Mouse (Mus musculus) cerebellum, adult 2 months (tissue): ENCODE results near the gene Rwdd3. TPM values are rescaled to one million over a fixed set of nuclear protein-coding genes. Genes with fewer than 3 reads are reported as not detected.

Experiments used
- DNase-seq, 2 experiments: peaks; one replicate each; pipeline ENCODE4 v3.0.0; 2021
- H3K27ac ChIP-seq: fragments of 200-500 bp; 2 replicates; pipeline ENCODE4 v1.5.1; 2012; ENCODE audit warnings: low read length, control low read depth, inconsistent platforms; ENCODE audit not compliant: insufficient read depth
- H3K27me3 ChIP-seq: fragments of 200-500 bp; 2 replicates; pipeline ENCODE4 v1.6.1; 2012; ENCODE audit warnings: inconsistent platforms, mild to moderate bottlenecking, low read length, moderate library complexity; ENCODE audit not compliant: control insufficient read depth, insufficient read depth
- H3K4me1 ChIP-seq: fragments of 200-500 bp; 2 replicates; pipeline ENCODE4 v1.6.1; 2011; ENCODE audit warnings: low read length; ENCODE audit not compliant: control insufficient read depth, insufficient read depth
- H3K4me3 ChIP-seq: fragments of 200-500 bp; replicated peaks from 2 replicates; pipeline ENCODE3; 2011; ENCODE audit warnings: mild to moderate bottlenecking, low read depth, low read length, control low read depth; ENCODE audit not compliant: insufficient read depth
- CTCF ChIP-seq: fragments of 200-500 bp; IDR thresholded peaks from 2 replicates; pipeline ENCODE4 v1.5.1; 2011; ENCODE audit warnings: low read depth, mild to moderate bottlenecking, control low read depth, low read length, moderate library complexity, borderline replicate concordance; ENCODE audit not compliant: insufficient read depth
- POLR2A ChIP-seq: fragments of 200-500 bp; IDR thresholded peaks from 2 replicates; pipeline ENCODE4 v1.6.1; 2011; ENCODE audit warnings: low read length, control low read depth, borderline replicate concordance; ENCODE audit not compliant: insufficient read depth
- WGBS: fragments of 180-500 bp; shearing (Covaris S2); methylation state at CpG from one replicate; pipeline ENCODE4 v1.1.7; 2018; 5-methylcytosine and 5-hydroxymethylcytosine counted together
- polyA plus RNA-seq: library from polyadenylated mRNA; depleted of rRNA; stranded (reverse); fragments of >200 nt; gene quantifications from 2 replicates; pipeline ENCODE4 v1.2.3, GENCODE M21; 2012

Rwdd3 gene
- polyA plus RNA-seq, 1 experiment: 5.2 TPM

DNA sequence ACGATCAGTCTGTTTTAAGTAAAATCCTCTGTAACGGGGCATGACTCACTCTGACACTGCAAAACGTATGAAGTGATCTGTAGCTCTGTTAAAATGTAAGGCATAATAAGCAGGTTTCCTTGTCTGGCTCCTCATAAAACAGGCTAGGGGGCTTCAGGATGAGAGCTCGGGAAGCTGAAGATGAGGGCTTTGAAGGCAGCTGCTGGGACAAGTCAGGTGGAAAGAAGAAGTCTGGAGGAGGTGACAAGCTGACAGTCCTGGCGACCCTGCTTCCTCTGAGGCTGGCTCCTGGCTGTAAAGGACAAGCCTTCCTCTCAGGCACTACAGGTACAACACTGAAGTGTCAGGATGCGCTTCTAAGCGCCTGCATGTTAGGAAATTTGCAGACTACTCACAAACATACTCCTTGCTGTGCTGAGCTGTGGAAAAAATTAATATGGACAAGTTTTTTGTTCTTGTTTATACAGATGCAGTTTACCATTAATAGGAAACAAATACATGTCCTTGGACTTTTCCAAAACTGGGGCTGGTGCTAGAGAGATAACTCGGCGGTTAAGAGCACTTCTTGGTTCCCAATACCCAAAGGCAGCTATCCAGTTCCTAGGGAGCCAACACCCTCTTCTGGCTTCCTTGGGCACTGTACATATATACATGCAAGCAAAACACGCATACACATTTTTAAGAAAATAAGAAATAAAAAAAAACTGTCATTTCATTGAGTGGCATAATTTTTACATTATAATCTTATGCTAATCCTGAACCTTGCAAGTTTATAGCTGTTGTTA is 13.8 kb downstream of the Rwdd3 start:
- DNase-seq: peak; percentile 18 to 37
- Histone ChIP-seq H3K4me1 (peaks cover 10% of the 10 kb centered on the region), H3K4me3 (no peak overlapping the region), H3K27ac (no peak overlapping the region), H3K27me3 (no peaks in the 10 kb centered on the region)
- 73% methylated on average over 10 of the region's 10 CpGs for WGBS
- TF ChIP-seq CTCF: no peak
- no peak for TF ChIP-seq POLR2A

- TF ChIP-seq POLR2A (no peak), CTCF (no peak)
- DNase-seq: peak in 1 of 2 experiments; percentile 28
- Histone ChIP-seq H3K27me3 (no peaks in the 10 kb centered on the region), H3K27ac (no peak overlapping the region), H3K4me3 (no peak overlapping the region), H3K4me1 (peaks cover 10% of the 10 kb centered on the region)
- WGBS: 69% methylated on average over 11 of the region's 11 CpGs
Observed at GRCm38 (mm10) chr3:121156451-121157186, 14.9 kb downstream of the Rwdd3 start.

DNA sequence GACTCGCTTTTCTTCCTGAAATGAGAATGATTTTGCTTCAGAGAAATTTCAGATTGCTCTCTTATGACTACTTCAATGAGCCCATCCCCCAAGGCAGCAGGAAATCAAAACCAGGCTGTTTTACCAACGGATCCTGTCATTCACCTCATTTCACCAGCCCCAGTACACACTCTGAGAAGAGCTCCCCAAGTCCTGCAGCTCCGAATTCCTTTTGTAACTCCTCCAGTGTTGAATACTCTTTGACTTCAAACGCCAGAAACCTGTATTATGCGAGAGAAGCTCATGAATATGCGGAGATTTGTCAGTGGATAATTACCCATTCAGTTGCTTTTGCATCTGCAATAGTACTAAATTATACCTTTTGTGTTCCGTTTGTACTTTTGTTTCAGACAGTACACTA is 15.5 kb downstream of the Rwdd3 start:
- 55% methylated on average over 7 of the region's 7 CpGs for WGBS
- TF ChIP-seq POLR2A (no peak), CTCF (no peak)
- H3K4me1 ChIP-seq: peaks cover 10% of the 10 kb centered on the region
- no peak overlapping the region for H3K4me3 ChIP-seq
- no peaks in the 10 kb centered on the region for H3K27me3 ChIP-seq
- DNase-seq: peak in 1 of 2 experiments; percentile 15
- no peak overlapping the region for H3K27ac ChIP-seq

GRCm38 (mm10) chr3:121133937-121134336 is 37.6 kb downstream of the Rwdd3 start:
- DNase-seq: no peak
- WGBS: 75% methylated on average over 11 of the region's 11 CpGs
- H3K27ac ChIP-seq: no peak overlapping the region
- H3K27me3 ChIP-seq: no peaks in the 10 kb centered on the region
- H3K4me1 ChIP-seq: no peaks in the 10 kb centered on the region
- H3K4me3 ChIP-seq: no peak overlapping the region
- TF ChIP-seq CTCF: no peak
- TF ChIP-seq POLR2A: no peak

DNA sequence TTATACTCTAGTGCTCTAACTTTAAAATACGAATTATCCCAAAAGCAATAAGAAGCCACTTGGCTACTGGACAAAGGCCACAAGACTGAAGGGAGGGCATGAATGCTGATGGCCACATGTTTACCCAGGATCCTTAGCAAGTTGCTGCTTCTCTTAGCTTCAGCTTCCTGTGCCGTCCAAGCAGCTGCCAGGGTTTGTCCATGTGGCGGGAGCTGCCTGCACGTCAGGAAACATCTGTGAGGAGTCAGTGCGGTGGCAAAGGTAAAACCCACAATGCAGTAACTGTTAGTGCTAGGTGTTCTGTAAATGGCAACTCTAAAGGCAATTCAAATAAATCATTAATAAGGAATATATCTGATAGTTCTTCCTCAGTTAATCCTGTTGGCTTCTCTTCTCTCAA is 38.5 kb downstream of the Rwdd3 start:
- WGBS: 82% methylated on average over 5 of the region's 5 CpGs
- no peak overlapping the region for H3K27ac ChIP-seq
- H3K4me3 ChIP-seq: no peak overlapping the region
- no peaks in the 10 kb centered on the region for H3K27me3 ChIP-seq
- no peak for TF ChIP-seq CTCF
- TF ChIP-seq POLR2A: no peak
- H3K4me1 ChIP-seq: no peaks in the 10 kb centered on the region
- DNase-seq: no peak

GRCm38 (mm10) chr3:121127171-121127570 is 44.3 kb downstream of the Rwdd3 start:
- no peak for TF ChIP-seq POLR2A
- no peak for TF ChIP-seq CTCF
- WGBS: 91% methylated on average over 2 of the region's 2 CpGs
- DNase-seq: no peak
- Histone ChIP-seq H3K27me3 (no peaks in the 10 kb centered on the region), H3K4me1 (no peaks in the 10 kb centered on the region), H3K27ac (no peak overlapping the region), H3K4me3 (no peak overlapping the region)

DNA sequence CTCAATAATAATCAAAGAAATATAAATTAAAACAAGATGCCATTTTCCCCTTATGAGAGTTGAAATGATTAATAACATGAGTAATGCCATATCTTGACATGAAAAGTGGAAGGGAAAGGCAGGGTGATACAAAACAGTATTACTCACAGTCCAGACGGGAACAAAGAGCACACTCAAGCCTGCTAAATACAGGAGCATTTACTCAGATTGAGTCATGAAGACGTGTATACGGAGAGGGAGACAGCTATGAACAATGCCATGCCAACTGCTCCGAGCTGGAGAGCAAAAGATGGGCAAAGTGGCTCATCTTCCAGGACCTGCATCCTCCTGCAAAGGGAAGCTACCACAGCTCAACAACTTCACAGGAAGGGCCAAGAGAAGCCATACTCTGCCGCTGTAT is 45.0 kb downstream of the Rwdd3 start:
- Histone ChIP-seq H3K27me3 (no peaks in the 10 kb centered on the region), H3K27ac (no peak overlapping the region), H3K4me3 (no peak overlapping the region), H3K4me1 (no peaks in the 10 kb centered on the region)
- DNase-seq: no peak
- TF ChIP-seq POLR2A (no peak), CTCF (no peak)
- 72% methylated on average over 5 of the region's 5 CpGs for WGBS

GRCm38 (mm10) chr3:121121072-121121471 is 50.4 kb downstream of the Rwdd3 start:
- DNase-seq: no peak
- Histone ChIP-seq H3K27me3 (no peaks in the 10 kb centered on the region), H3K27ac (no peak overlapping the region), H3K4me3 (no peak overlapping the region), H3K4me1 (no peaks in the 10 kb centered on the region)
- TF ChIP-seq POLR2A: no peak
- no peak for TF ChIP-seq CTCF
- WGBS: 92% methylated on average over 5 of the region's 5 CpGs
